Mouse (Mus musculus): ENCODE measurements around the gene Lor. TPM values are rescaled to one million over a fixed set of nuclear protein-coding genes. Genes with fewer than 3 reads are reported as not detected.

The Lor gene
- polyA plus RNA-seq (2015; fragmentation: Nextera tagmentation; extraction: Ambion mirVana): 3.6 and 3.7 TPM in 2 replicates

DNA sequence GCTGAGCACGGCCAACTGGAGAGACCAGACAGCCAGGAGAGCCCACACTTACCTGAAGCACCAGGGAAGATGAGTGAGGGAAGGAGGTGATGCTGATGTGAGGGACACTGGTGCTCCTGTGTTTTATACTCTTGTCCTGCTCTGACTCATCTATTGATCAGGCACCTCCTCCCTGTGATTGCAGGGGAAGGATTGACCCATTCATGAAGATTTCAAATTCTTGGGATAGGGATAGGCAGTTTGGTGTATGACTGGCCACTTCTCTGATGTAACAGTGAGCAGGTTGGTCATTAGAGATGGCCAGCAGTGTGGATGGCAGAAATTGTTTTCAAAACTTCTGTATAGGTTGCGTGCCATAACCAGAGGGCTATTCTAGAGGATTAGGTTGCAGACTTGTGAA, at the start of gene Lor:
Lor (minus strand) TSS at position 101 of the 400 bp plus-strand sequence.
- ATAC-seq (ENCODE audit: low FRiP score, low read depth): no peak
- 83% methylated on average over 2 of the region's 2 CpGs for WGBS
- Histone ChIP-seq H3K4me2 (replicated peaks) (peak within 1 kb of the TSS; percentile 83), H3K4me3 (peak within 1 kb of the TSS; percentile 71), H3K4me1 (peaks cover 6% of the 10 kb centered on the region; the same call in 1 of the 2 replicates), H3K9me3 (no peaks in the 10 kb centered on the region), H3K27me3 (peaks cover 33% of the 10 kb centered on the region), H3K36me3 (no peaks in the 10 kb centered on the region), H3K9ac (peak within 1 kb of the TSS; percentile 78), H3K27ac (no peak within 1 kb of the TSS)

DNA sequence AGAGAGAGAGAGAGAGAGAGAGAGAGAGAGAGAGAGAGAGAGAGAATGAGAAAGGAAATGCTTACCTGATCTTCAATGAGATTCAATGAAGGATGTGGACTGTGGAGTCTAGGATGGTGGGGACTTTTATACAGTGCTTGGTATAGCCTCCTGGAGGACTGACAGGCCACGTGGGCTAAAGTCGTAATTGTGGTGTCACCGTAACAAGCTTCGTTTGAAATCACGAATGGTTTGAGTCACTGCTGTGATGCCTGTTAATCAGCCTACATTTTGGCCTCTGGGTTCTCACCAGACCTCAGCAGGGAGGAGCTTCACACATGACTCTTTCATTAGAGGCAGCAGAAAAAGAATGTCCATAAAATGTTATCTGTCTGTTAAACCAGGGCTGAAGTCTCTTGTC, 40.9 kb upstream of the Lor start, which contains the start of gene Prr9:
Prr9 (minus strand) TSS at position 101 of the 400 bp plus-strand sequence.
- Histone ChIP-seq H3K36me3 (no peaks in the 10 kb centered on the region), H3K27me3 (no peaks in the 10 kb centered on the region), H3K4me2 (replicated peaks) (no peak within 1 kb of the TSS), H3K9me3 (no peaks in the 10 kb centered on the region), H3K4me1 (no peaks in the 10 kb centered on the region), H3K9ac (no peak within 1 kb of the TSS), H3K4me3 (no peak within 1 kb of the TSS), H3K27ac (no peak within 1 kb of the TSS)
- ATAC-seq (ENCODE audit: low FRiP score, low read depth): no peak
- 49% methylated on average over 5 of the region's 5 CpGs for WGBS

DNA sequence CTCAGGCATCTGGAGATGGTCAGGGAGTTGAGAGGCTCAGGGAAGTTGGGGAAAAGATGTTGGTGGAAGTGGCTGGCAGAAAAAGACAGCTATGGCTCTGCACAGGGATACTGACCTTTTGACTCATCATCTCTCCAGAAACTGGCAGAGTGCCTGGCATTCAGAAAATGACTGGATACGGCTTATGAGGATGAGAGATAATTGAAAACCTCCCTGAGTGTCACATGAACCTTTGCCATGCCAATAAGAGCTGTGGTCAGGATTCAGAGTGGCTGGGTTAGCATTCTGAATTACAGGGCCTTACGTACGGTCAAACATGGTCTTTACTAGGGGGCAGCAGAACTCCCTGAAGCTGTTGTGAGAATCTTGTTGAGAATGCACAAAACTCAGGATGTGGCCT, 38.0 kb upstream of the Lor start:
- no peak overlapping the region for H3K4me3 ChIP-seq
- no peaks in the 10 kb centered on the region for H3K36me3 ChIP-seq
- H3K27ac ChIP-seq: no peak overlapping the region
- WGBS: 81% methylated on average over 3 of the region's 3 CpGs
- H3K4me1 ChIP-seq: no peaks in the 10 kb centered on the region
- no peak overlapping the region for H3K9ac ChIP-seq
- no peaks in the 10 kb centered on the region for H3K9me3 ChIP-seq
- H3K4me2 ChIP-seq (replicated peaks): no peak overlapping the region
- no peaks in the 10 kb centered on the region for H3K27me3 ChIP-seq
- ATAC-seq (ENCODE audit: low FRiP score, low read depth): no peak

DNA sequence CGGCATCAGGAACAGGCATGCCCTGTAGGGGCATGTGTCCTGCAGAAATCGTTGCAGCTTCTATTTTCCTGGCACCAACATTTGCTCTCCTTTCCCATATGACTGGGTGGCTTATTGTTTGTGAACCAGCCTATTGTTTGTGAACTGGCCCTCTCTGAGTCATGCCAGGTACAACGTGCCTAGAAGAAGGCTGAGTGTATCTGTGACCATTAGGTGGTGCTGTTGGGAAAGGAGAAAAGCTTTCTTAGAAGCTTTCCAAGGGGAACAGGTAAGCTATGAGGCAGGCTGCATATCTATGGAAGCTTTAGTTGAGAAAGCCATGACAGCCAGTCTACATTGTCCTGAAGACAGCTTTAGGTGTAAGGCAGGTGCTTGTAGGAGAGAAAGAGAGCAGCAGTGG, 35.0 kb upstream of the Lor start:
- no peak overlapping the region for H3K4me3 ChIP-seq
- H3K36me3 ChIP-seq: no peaks in the 10 kb centered on the region
- no peak overlapping the region for H3K27ac ChIP-seq
- no peak overlapping the region for H3K9ac ChIP-seq
- H3K4me2 ChIP-seq (replicated peaks): no peak overlapping the region
- 27% methylated on average over 3 of the region's 3 CpGs for WGBS
- H3K9me3 ChIP-seq: no peaks in the 10 kb centered on the region
- ATAC-seq (ENCODE audit: low FRiP score, low read depth): peak; percentile 36; the same call in 1 of the 2 replicates
- no peaks in the 10 kb centered on the region for H3K4me1 ChIP-seq
- H3K27me3 ChIP-seq: no peaks in the 10 kb centered on the region

DNA sequence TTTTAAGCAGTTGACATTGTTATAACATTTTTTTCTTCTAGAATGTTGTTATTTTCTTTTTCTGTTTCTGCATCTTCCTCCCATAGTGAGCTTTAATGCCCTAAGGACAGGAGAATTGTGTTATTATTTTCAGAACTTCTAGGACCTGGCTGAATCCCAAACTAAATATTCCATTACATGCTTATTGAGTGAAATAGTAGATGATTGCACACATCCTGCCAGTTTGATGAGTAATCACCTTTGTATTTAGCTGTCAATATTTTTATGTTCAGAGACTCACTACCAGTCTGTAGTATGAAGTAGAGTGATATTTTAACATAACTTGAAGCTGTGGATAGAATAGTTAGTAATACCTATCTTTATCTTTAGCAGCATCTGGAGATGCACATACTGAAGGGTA, 28.6 kb upstream of the Lor start:
- Histone ChIP-seq H3K9me3 (no peaks in the 10 kb centered on the region), H3K4me2 (replicated peaks) (no peak overlapping the region), H3K27ac (no peak overlapping the region), H3K9ac (no peak overlapping the region), H3K4me3 (no peak overlapping the region), H3K36me3 (no peaks in the 10 kb centered on the region), H3K27me3 (no peaks in the 10 kb centered on the region), H3K4me1 (no peaks in the 10 kb centered on the region)
- ATAC-seq (ENCODE audit: low FRiP score, low read depth): no peak

DNA sequence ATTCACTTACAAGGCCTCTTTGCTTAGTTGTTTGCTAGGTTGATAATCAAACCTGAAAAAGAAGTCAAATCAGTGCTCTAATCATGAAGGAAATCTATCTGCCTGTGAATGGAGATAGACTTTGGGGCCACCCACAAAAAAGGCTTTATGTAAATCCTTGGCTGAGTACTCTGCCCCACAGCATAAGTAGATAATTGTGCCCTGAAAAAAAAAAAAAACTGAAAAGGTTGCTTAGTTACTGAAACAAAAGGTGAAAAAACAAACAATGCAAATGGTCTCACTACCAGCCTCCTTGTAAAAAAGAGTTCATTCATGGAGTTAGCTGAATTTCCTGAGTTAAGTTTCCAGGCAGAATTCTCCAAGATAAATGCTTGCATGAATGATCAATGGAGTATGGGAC, 27.8 kb upstream of the Lor start:
- Histone ChIP-seq H3K4me1 (no peaks in the 10 kb centered on the region), H3K27me3 (no peaks in the 10 kb centered on the region), H3K4me2 (replicated peaks) (no peak overlapping the region), H3K27ac (no peak overlapping the region), H3K4me3 (no peak overlapping the region), H3K9ac (no peak overlapping the region), H3K9me3 (no peaks in the 10 kb centered on the region), H3K36me3 (no peaks in the 10 kb centered on the region)
- ATAC-seq (ENCODE audit: low FRiP score, low read depth): no peak

DNA sequence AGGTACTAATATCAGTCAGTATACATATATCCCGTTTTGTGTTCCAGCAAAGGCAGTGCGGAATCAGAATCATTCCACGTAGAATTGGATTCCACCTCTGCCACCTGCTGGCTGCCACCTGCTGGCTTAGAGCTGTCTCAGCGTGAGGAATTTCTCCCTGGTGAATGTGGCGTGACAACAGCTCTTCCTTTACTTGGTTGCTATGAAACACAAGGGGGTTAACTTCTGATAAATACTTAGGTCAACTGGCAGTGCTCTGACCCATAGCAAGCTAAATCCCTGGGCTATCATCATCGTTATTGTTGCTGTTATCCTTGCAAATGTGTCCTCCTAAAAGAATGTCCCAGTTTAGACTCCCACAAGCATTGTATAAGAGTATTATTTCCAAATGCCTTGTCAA, 23.6 kb upstream of the Lor start:
- H3K4me2 ChIP-seq (replicated peaks): no peak overlapping the region
- H3K4me3 ChIP-seq: no peak overlapping the region
- H3K36me3 ChIP-seq: no peaks in the 10 kb centered on the region
- H3K27me3 ChIP-seq: no peaks in the 10 kb centered on the region
- no peaks in the 10 kb centered on the region for H3K4me1 ChIP-seq
- WGBS: 12% methylated on average over 6 of the region's 6 CpGs
- H3K27ac ChIP-seq: no peak overlapping the region
- H3K9ac ChIP-seq: no peak overlapping the region
- H3K9me3 ChIP-seq: no peaks in the 10 kb centered on the region
- ATAC-seq (ENCODE audit: low FRiP score, low read depth): no peak; the same call in 1 of the 2 replicates

DNA sequence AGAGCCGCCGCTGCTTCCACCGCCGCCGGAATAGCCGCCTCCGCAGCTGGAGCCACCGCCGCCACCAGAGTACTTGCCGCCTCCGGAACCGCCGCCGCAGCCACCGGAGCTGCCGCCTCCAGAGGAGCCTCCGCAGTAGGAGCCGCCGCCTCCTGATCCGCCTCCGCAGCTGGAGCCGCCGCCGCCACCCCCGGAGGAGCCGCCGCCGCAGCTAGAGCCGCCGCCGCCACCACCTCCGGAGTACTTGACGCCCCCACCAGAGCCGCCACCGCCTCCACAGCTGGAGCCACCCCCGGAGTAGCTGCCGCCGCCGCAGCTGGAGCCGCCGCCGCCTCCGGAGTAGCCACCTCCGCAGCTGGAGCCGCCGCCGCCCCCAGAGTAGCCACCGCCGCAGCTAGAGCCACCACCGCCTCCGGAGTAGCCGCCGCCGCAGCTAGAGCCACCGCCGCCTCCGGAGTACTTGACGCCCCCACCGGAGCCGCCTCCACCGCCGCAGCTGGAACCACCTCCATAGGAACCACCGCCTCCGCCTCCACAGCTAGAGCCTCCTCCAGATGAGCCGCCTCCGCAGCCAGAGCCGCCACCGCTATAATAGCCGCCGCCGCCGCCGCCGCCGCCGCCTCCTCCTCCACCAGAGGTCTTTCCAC, 1.5 kb downstream of the Lor start:
- peak overlapping the region; percentile 71 for H3K4me3 ChIP-seq
- no peaks in the 10 kb centered on the region for H3K9me3 ChIP-seq
- H3K9ac ChIP-seq: peak overlapping the region; percentile 78
- peak overlapping the region; percentile 83 for H3K4me2 ChIP-seq (replicated peaks)
- H3K4me1 ChIP-seq: peaks cover 6% of the 10 kb centered on the region; the same call in 1 of the 2 replicates
- ATAC-seq (ENCODE audit: low FRiP score, low read depth): peak; percentile 73
- H3K27me3 ChIP-seq: peaks cover 33% of the 10 kb centered on the region
- no peaks in the 10 kb centered on the region for H3K36me3 ChIP-seq
- WGBS: under 1% methylated on average over 53 of the region's 76 CpGs
- peak overlapping the region; percentile 85 for H3K27ac ChIP-seq

DNA sequence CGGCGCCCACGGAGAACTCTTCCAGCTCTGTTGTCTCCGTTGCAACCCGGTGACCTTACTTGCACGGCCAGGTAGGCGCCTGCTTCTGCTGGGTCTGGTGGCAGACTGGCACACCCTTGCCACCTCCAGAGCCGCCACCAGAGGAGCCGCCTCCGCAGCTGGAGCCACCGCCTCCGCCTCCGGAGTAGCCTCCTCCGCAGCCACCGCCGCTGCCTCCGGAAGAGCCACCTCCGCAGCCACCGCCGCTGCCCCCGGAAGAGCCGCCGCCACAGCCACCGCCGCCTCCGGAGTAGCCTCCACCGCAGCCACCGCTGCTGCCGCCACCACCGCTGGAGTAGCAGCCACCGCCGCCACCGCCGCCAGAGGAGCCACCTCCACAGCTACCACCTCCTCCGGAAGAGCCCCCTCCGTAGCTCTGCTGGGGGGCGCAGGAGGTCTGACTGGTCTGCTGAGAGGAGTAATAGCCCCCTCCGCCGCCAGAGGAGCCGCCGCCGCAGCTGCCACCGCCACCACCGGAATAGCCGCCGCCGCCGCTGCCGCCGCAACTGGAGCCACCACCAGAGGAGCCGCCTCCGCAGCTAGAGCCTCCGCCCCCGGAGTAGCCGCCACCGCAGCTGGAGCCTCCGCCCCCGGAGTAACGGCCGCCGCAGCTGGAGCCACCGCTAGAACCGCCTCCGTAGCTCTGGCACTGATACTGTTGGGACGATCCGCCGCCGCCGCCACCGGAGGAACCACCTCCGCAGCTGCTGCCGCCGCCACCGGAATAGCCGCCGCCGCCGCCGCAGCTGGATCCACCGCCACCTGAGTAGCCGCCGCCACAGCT, 2.3 kb downstream of the Lor start:
- Histone ChIP-seq H3K4me2 (replicated peaks) (peak overlapping the region; percentile 83), H3K4me1 (peaks cover 6% of the 10 kb centered on the region; the same call in 1 of the 2 replicates), H3K4me3 (peak overlapping the region; percentile 71), H3K9me3 (no peaks in the 10 kb centered on the region), H3K27me3 (peaks cover 33% of the 10 kb centered on the region), H3K9ac (peak overlapping the region; percentile 78), H3K27ac (peak overlapping the region; percentile 85), H3K36me3 (no peaks in the 10 kb centered on the region)
- under 1% methylated on average over 60 of the region's 82 CpGs for WGBS
- ATAC-seq (ENCODE audit: low FRiP score, low read depth): peak; percentile 81

DNA sequence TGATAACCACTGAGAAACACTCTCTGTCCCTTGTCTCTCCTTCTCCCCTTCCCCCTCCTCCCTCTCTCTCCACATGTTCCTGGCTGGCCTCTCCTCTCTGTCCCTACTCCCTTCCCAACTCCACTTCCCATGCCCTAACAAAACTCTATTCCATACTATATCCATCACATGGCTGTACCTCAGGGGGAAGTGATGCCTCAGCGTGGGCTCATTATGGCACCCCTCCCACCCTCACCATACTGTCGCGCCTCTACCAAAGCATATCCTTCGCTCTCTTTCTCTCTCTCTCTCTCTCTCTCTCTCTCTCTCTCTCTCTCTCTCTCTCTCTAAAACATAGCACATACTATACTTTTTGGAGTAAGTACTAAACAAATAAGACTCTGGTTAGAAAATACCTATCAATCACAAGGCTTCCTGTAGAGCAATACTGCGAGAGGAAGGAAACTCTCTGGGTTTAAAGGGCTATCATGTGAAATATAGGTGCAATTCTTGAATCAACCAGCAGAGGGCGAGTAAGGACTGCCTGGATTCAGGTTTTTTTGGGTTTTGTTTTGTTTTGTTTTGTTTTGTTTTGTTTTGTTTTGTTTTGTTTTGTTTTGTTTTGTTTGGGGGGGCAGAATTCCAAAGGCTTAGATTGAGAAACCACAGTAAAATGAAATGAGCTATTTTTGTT, 32.4 kb downstream of the Lor start:
- 45% methylated on average over 6 of the region's 6 CpGs for WGBS
- Histone ChIP-seq H3K9ac (no peak overlapping the region), H3K27ac (no peak overlapping the region), H3K36me3 (no peaks in the 10 kb centered on the region), H3K4me2 (replicated peaks) (no peak overlapping the region), H3K27me3 (no peaks in the 10 kb centered on the region), H3K4me1 (no peaks in the 10 kb centered on the region), H3K4me3 (no peak overlapping the region), H3K9me3 (no peaks in the 10 kb centered on the region)
- no peak for ATAC-seq (ENCODE audit: low FRiP score, low read depth)

DNA sequence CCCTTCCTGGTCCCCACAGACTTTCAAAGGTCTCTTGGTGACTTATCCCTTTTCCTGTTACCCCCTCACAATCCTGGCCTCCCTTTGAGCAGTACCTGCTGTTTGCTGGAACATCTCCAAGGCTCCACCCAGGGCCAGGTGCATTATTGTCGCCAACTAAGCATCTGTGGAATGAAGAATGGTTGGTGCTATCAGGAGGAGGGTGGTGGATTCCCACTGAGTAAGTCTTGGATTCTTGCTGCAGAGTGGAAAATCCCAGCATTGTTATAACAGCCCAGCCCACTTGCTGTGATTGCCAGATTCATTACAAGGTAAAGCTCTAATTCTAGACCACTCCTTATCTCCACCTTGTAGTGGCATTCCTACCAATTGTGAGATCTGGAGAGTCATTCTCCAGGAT, 49.0 kb downstream of the Lor start:
- no peak overlapping the region for H3K27ac ChIP-seq
- no peak overlapping the region for H3K4me2 ChIP-seq (replicated peaks)
- no peak overlapping the region for H3K4me3 ChIP-seq
- WGBS: 59% methylated on average over 1 of the region's 1 CpGs
- H3K36me3 ChIP-seq: no peaks in the 10 kb centered on the region
- ATAC-seq (ENCODE audit: low FRiP score, low read depth): no peak
- no peak overlapping the region for H3K9ac ChIP-seq
- H3K9me3 ChIP-seq: no peaks in the 10 kb centered on the region
- H3K4me1 ChIP-seq: no peaks in the 10 kb centered on the region
- no peaks in the 10 kb centered on the region for H3K27me3 ChIP-seq

DNA sequence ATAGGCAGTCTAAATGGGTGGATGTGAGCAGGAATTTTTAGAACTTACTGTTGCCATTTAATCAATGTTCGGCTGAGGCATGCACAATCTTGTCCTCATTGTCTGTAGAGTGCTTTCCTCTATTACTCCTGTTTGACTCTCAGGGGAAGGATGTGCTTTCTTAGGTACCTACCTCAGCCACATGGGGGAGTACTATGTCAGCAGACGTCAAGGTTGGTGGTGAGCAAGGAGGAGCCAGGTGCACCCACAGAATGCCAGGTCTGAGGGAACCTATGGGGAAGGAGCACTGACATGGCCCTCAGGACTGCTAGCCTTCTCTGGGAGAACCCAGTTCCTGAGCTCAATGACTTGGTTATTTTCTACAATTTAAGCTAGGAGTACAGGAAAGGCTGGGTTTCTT, 49.7 kb downstream of the Lor start:
- no peaks in the 10 kb centered on the region for H3K27me3 ChIP-seq
- H3K4me2 ChIP-seq (replicated peaks): no peak overlapping the region

More for the DNA sequence above, 49.7 kb downstream of the Lor start:
- Histone ChIP-seq H3K4me3 (no peak overlapping the region), H3K9ac (no peak overlapping the region), H3K27ac (no peak overlapping the region), H3K9me3 (no peaks in the 10 kb centered on the region), H3K4me1 (no peaks in the 10 kb centered on the region), H3K36me3 (no peaks in the 10 kb centered on the region)
- ATAC-seq (ENCODE audit: low FRiP score, low read depth): no peak
- WGBS: 47% methylated on average over 2 of the region's 2 CpGs

All from limb, embryonic 13.5 days (tissue).